Mouse (Mus musculus): ENCODE measurements around the gene Tarbp1. TPM values are rescaled to one million over a fixed set of nuclear protein-coding genes. Genes with fewer than 3 reads are reported as not detected.
"Not testable (repeated sequence)": the region's sequence is repeated elsewhere in the genome, so short reads cannot be mapped to it uniquely, and the experiment has no call there.

Gene Tarbp1
- polyA plus RNA-seq, 1 experiment from 2014 or later = 2.2 TPM

DNA sequence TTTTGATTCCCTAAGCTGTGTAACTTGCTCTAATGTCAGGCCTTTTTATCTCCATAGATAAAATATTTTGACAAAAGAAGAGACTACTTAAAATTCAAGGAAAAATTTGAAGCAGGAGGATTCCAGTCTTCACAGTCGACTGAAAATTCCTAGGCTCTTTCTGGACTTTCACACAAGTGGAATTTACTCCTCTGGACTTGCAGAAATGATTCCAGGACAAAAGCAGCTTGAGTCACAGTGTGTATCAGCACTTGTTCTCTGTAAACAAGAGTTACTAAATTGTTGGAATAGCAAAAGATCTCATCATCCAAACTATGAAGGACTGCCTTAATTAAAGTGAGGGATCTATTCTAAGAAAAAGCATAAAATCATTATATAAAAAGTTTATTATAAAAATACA is 49.9 kb downstream of the Tarbp1 start:
- peaks cover 23% of the 10 kb centered on the region for H3K36me3 ChIP-seq (ENCODE audit: control insufficient read depth, insufficient read depth, low read length)
- ATAC-seq (ENCODE audit: low read depth) = no peak
- 67% methylated on average over 1 of the region's 1 CpGs for WGBS

DNA sequence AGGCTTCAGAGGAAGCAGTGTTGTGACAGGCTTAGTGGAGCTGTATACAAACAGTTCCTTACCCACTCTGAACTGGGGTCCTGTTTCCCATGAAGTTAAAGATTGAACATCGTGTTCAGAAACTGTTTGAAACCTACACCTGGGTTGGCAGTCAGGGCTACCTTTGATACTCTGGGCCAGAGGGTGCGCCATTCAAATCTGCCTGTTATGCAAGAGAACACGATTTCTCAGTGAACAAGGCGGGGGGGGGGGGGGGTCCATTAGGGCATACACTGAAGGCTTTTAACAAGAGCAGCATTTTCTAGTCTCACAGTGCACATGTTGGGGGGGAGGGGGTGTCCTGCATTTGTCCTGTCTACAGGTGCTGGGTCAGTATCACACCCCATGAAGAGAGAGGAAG is 50.7 kb downstream of the Tarbp1 start:
- no peak overlapping the region for H3K4me3 ChIP-seq (ENCODE audit: low read length)
- H3K36me3 ChIP-seq (ENCODE audit: control insufficient read depth, insufficient read depth, low read length) = peaks cover 23% of the 10 kb centered on the region
- H3K9ac ChIP-seq (ENCODE audit: low read length) = no peak overlapping the region
- H3K27ac ChIP-seq (ENCODE audit: low read length) = no peak overlapping the region
- H3K27me3 ChIP-seq (ENCODE audit: control insufficient read depth, insufficient read depth, low read depth, low read length) = no peaks in the 10 kb centered on the region
- 83% methylated on average over 4 of the region's 4 CpGs for WGBS
- H3K4me1 ChIP-seq (replicated peaks; ENCODE audit: control insufficient read depth, insufficient read depth, low read length) = peaks cover 10% of the 10 kb centered on the region
- H3K9me3 ChIP-seq (ENCODE audit: control insufficient read depth, low read length) = no peaks in the 10 kb centered on the region
- ATAC-seq (ENCODE audit: low read depth) = no peak
- no peak overlapping the region for H3K4me2 ChIP-seq (ENCODE audit: low read depth, low read length)

More for the DNA sequence above, 49.9 kb downstream of the Tarbp1 start:
- H3K27ac ChIP-seq (ENCODE audit: low read length) = no peak overlapping the region
- no peaks in the 10 kb centered on the region for H3K27me3 ChIP-seq (ENCODE audit: control insufficient read depth, insufficient read depth, low read depth, low read length)
- no peaks in the 10 kb centered on the region for H3K9me3 ChIP-seq (ENCODE audit: control insufficient read depth, low read length)
- peaks cover 10% of the 10 kb centered on the region for H3K4me1 ChIP-seq (replicated peaks; ENCODE audit: control insufficient read depth, insufficient read depth, low read length)
- no peak overlapping the region for H3K4me2 ChIP-seq (ENCODE audit: low read depth, low read length)
- H3K9ac ChIP-seq (ENCODE audit: low read length) = no peak overlapping the region
- H3K4me3 ChIP-seq (ENCODE audit: low read length) = no peak overlapping the region

DNA sequence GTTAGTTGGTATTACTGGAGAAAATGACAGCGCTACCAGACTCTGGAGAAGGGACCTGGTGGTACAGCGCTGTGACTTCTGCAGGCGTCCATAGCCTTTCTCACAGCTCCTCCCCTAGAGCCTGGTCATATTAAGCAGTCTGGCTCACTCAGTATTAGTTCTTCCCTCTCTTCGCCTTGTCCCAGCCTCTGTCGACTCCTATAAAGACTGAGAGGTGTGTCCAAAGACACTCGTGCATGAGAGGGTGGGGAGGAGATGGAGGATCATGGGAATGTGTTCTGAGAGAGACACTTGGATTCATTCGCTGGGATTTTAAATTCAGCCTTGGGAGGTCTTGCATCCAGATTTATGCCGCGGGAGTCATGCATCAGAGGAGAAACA is 52.0 kb downstream of the Tarbp1 start:
- H3K27ac ChIP-seq (ENCODE audit: low read length) = peak overlapping the region; percentile 48
- peak overlapping the region; percentile 72 for H3K4me2 ChIP-seq (ENCODE audit: low read depth, low read length)
- H3K36me3 ChIP-seq (ENCODE audit: control insufficient read depth, insufficient read depth, low read length) = peaks cover 20% of the 10 kb centered on the region
- H3K27me3 ChIP-seq (ENCODE audit: control insufficient read depth, insufficient read depth, low read depth, low read length) = no peaks in the 10 kb centered on the region
- WGBS = 9% methylated on average over 9 of the region's 9 CpGs
- H3K9me3 ChIP-seq (ENCODE audit: control insufficient read depth, low read length) = no peaks in the 10 kb centered on the region
- H3K4me1 ChIP-seq (replicated peaks; ENCODE audit: control insufficient read depth, insufficient read depth, low read length) = peaks cover 10% of the 10 kb centered on the region
- peak; percentile 58 for ATAC-seq (ENCODE audit: low read depth)
- peak overlapping the region; percentile 89 for H3K4me3 ChIP-seq (ENCODE audit: low read length)
- peak overlapping the region; percentile 94 for H3K9ac ChIP-seq (ENCODE audit: low read length)

DNA sequence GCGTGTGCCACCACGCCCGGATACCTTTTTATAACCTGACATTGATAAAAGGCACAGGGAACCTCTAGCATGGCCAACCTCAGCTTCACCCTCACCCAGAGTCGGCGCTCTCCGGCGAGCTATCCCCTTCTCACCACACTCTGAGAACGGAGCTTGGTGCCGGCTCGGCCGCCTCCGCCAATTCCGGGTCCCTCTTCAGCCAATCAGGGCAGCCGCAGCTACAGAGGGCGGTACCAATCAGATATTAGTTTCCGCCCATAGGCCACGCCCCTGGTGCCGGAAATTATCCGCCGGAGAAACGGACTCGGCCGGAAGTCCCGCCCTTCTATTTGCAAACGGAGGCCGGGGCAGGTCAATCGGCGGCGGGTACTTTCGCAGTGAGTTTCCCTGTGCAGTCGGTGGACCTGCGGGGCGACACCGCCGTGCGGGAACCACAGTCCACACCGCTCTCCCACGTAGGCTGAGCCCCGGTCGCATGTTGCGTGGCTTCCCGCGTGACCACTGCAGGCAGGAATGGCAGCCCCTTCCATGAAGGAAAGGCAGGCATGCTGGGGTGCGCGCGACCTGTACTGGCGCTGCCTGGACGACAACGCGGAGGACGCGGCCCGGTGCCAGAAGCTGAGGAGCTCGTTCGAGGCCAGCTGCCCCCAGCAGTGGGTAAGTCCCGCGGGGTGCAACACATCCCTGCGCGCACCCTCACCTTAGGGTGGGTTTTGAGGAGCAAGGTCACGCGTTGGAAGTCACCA is 52.5 kb downstream of the Tarbp1 start, which contains the start of gene Coa6:
Gene Coa6 (plus strand): TSS at position 342 of the 746 bp plus-strand sequence.
- Histone ChIP-seq H3K27ac (ENCODE audit: low read length) (peak within 1 kb of the TSS; percentile 48), H3K4me3 (ENCODE audit: low read length) (peak within 1 kb of the TSS; percentile 89), H3K36me3 (ENCODE audit: control insufficient read depth, insufficient read depth, low read length) (peaks cover 15% of the 10 kb centered on the region), H3K9me3 (ENCODE audit: control insufficient read depth, low read length) (no peaks in the 10 kb centered on the region), H3K4me2 (ENCODE audit: low read depth, low read length) (peak within 1 kb of the TSS; percentile 72), H3K4me1 (replicated peaks; ENCODE audit: control insufficient read depth, insufficient read depth, low read length) (peaks cover 10% of the 10 kb centered on the region), H3K9ac (ENCODE audit: low read length) (peak within 1 kb of the TSS; percentile 94), H3K27me3 (ENCODE audit: control insufficient read depth, insufficient read depth, low read depth, low read length) (no peaks in the 10 kb centered on the region)
- peak; percentile 98 for ATAC-seq (ENCODE audit: low read depth)
- under 1% methylated on average over 61 of the region's 61 CpGs for WGBS

DNA sequence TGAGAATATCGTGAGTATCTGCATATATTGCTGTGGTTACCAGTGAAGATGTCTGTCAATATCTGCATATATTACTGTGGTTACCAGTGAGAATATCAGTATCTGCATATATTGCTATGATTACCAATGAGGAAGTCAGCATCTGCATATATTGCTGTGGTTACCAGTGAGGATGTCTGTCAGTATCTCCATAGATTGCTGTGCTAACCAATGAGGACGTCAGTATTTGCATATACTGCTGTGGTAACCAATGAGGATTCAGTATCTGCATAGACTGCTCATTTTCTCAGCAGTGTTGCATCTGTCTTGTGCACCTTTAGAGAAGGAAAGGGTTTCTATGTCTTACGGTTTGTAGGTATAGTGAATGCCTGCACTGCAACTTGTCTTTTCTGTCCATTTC is 54.0 kb downstream of the Tarbp1 start:
- no peak overlapping the region for H3K27ac ChIP-seq (ENCODE audit: low read length)
- H3K9me3 ChIP-seq (ENCODE audit: control insufficient read depth, low read length) = no peaks in the 10 kb centered on the region
- WGBS = 73% methylated on average over 3 of the region's 3 CpGs

DNA sequence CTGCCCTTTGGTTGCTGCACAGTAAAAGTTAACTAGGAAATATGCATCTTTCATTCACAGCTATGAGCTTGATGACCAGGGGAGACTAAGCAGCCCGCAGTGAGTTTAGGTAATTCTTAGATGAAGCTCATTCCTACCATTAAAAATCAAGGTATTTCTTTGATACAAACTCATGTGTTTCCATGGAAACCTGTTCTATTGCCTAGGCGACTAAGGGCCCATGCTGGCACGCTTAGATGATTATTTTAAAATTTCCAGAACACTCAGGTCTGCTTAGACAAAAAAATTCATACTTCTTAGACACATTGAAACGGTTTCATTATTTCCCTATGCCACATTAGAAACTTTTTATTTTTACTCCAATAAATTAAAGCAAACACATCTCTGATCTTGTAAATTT is 69.8 kb downstream of the Tarbp1 start:
- WGBS = 64% methylated on average over 4 of the region's 4 CpGs
- Histone ChIP-seq H3K9me3 (ENCODE audit: control insufficient read depth, low read length) (no peaks in the 10 kb centered on the region), H3K4me3 (ENCODE audit: low read length) (no peak overlapping the region)

More for the DNA sequence above, 54.0 kb downstream of the Tarbp1 start:
- no peak for ATAC-seq (ENCODE audit: low read depth)
- no peak overlapping the region for H3K4me3 ChIP-seq (ENCODE audit: low read length)
- peaks cover 4% of the 10 kb centered on the region for H3K36me3 ChIP-seq (ENCODE audit: control insufficient read depth, insufficient read depth, low read length)
- no peak overlapping the region for H3K9ac ChIP-seq (ENCODE audit: low read length)
- no peak overlapping the region for H3K4me2 ChIP-seq (ENCODE audit: low read depth, low read length)
- H3K4me1 ChIP-seq (replicated peaks; ENCODE audit: control insufficient read depth, insufficient read depth, low read length) = peaks cover 10% of the 10 kb centered on the region
- H3K27me3 ChIP-seq (ENCODE audit: control insufficient read depth, insufficient read depth, low read depth, low read length) = no peaks in the 10 kb centered on the region

DNA sequence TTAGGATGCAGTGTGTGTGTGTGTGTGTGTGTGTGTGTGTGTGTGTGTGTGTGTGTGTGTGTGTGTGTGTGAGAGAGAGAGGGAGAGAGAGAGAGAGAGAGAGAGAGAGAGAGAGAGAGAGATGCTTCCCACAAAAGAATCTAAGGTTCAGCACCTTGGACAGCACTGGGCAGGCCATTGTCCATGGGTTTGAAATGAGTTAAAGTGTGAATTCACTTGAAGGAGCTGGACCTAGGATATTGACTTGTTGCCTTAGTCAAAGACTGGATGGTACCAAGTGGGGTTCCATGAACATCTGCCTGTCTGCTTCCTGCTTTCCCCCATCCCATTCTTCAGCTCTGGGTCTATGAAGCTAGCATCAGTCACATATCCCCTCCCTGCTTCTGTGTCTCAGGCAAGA is 70.3 kb downstream of the Tarbp1 start:
- H3K9me3 ChIP-seq (ENCODE audit: control insufficient read depth, low read length); H3K4me3 ChIP-seq (ENCODE audit: low read length); H3K27me3 ChIP-seq (ENCODE audit: control insufficient read depth, insufficient read depth, low read depth, low read length); H3K9ac ChIP-seq (ENCODE audit: low read length); ATAC-seq (ENCODE audit: low read depth); H3K27ac ChIP-seq (ENCODE audit: low read length); H3K36me3 ChIP-seq (ENCODE audit: control insufficient read depth, insufficient read depth, low read length); H3K4me2 ChIP-seq (ENCODE audit: low read depth, low read length); H3K4me1 ChIP-seq (replicated peaks; ENCODE audit: control insufficient read depth, insufficient read depth, low read length): not testable (repeated sequence)

More for the DNA sequence above, 69.8 kb downstream of the Tarbp1 start:
- H3K27me3 ChIP-seq (ENCODE audit: control insufficient read depth, insufficient read depth, low read depth, low read length) = no peaks in the 10 kb centered on the region
- H3K9ac ChIP-seq (ENCODE audit: low read length) = no peak overlapping the region
- no peak for ATAC-seq (ENCODE audit: low read depth)
- no peaks in the 10 kb centered on the region for H3K36me3 ChIP-seq (ENCODE audit: control insufficient read depth, insufficient read depth, low read length)
- H3K4me2 ChIP-seq (ENCODE audit: low read depth, low read length) = no peak overlapping the region
- H3K4me1 ChIP-seq (replicated peaks; ENCODE audit: control insufficient read depth, insufficient read depth, low read length) = no peaks in the 10 kb centered on the region
- H3K27ac ChIP-seq (ENCODE audit: low read length) = no peak overlapping the region

DNA sequence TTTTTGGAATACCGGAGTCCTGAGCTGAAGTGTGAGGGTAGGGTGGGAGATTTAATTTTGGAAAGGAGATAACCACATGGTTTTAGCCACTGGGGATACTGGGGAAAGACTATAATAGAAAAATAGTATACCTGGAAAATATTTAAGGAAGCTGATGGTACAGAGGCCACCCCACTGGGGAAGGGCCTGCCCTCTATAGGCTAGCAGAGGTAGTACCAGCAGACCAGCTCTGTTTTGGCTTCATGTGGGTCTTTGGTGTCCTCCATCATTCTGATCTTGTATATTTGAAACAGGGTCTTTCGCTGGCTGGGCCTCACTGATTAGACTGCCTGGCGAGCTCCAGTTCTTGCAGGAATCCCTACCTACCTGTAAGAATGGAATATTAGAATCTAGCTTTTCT is 76.5 kb downstream of the Tarbp1 start:
- WGBS = 71% methylated on average over 3 of the region's 3 CpGs
- Histone ChIP-seq H3K4me3 (ENCODE audit: low read length) (no peak overlapping the region), H3K36me3 (ENCODE audit: control insufficient read depth, insufficient read depth, low read length) (no peaks in the 10 kb centered on the region), H3K4me2 (ENCODE audit: low read depth, low read length) (no peak overlapping the region), H3K27ac (ENCODE audit: low read length) (no peak overlapping the region), H3K4me1 (replicated peaks; ENCODE audit: control insufficient read depth, insufficient read depth, low read length) (no peaks in the 10 kb centered on the region), H3K9ac (ENCODE audit: low read length) (no peak overlapping the region), H3K9me3 (ENCODE audit: control insufficient read depth, low read length) (no peaks in the 10 kb centered on the region), H3K27me3 (ENCODE audit: control insufficient read depth, insufficient read depth, low read depth, low read length) (no peaks in the 10 kb centered on the region)
- ATAC-seq (ENCODE audit: low read depth) = no peak

DNA sequence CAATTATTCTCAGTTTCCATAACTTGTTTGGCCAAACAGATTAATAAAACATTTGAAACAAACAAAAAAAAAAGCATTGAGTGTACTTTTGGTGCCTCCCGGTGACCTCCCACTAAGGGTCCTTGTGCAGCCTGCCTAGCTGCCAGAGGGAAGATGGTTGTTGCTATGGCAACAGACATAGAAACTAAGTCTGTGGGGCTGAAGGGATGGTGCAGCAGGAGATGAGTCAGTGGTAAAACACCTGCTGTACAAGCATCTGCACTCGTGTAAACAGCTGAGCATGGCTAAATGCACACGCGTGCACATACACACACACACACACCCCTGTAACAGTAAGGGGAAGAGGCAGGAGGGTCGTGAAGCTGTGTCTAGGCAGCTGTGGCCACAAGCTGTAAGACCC is 78.9 kb downstream of the Tarbp1 start:
- Histone ChIP-seq H3K36me3 (ENCODE audit: control insufficient read depth, insufficient read depth, low read length) (no peaks in the 10 kb centered on the region), H3K4me3 (ENCODE audit: low read length) (no peak overlapping the region), H3K4me2 (ENCODE audit: low read depth, low read length) (no peak overlapping the region), H3K27ac (ENCODE audit: low read length) (no peak overlapping the region), H3K9me3 (ENCODE audit: control insufficient read depth, low read length) (no peaks in the 10 kb centered on the region), H3K27me3 (ENCODE audit: control insufficient read depth, insufficient read depth, low read depth, low read length) (no peaks in the 10 kb centered on the region), H3K9ac (ENCODE audit: low read length) (no peak overlapping the region), H3K4me1 (replicated peaks; ENCODE audit: control insufficient read depth, insufficient read depth, low read length) (no peaks in the 10 kb centered on the region)
- WGBS = 65% methylated on average over 5 of the region's 5 CpGs
- ATAC-seq (ENCODE audit: low read depth) = no peak

Measured in lung, embryonic 16.5 days (tissue).